Mouse (Mus musculus) myocyte (in vitro differentiated cells): ENCODE data around the gene Cobll1. TPM values are rescaled to one million over a fixed set of nuclear protein-coding genes. Genes with fewer than 3 reads are reported as not detected.

Source experiments
- H3K27me3 ChIP-seq: one replicate; pipeline ENCODE4 v1.6.1; 2011; ENCODE audit not compliant: control insufficient read depth, insufficient read depth, insufficient read length
- H3K36me3 ChIP-seq: one replicate; pipeline ENCODE4 v1.6.1; 2011; ENCODE audit not compliant: control insufficient read depth, insufficient read depth
- H3K4me2 ChIP-seq: one replicate; pipeline ENCODE4 v1.6.1; 2011; ENCODE audit warnings: low read depth, control low read depth
- H3K4me3 ChIP-seq: one replicate; pipeline ENCODE4 v1.5.1; 2011; ENCODE audit warnings: mild to moderate bottlenecking, control low read depth, moderate library complexity
- H3K79me2 ChIP-seq: one replicate; pipeline ENCODE4 v1.6.1; 2011; ENCODE audit not compliant: control insufficient read depth, insufficient read depth
- H3ac ChIP-seq: one replicate; pipeline ENCODE4 v1.6.1; 2011; ENCODE audit not compliant: control insufficient read depth, insufficient read length
- CEBPB ChIP-seq: IDR thresholded peaks from 2 replicates; pipeline ENCODE4 v1.6.1; 2011; ENCODE audit warnings: mild to moderate bottlenecking, moderate library complexity; ENCODE audit not compliant: poor library complexity, insufficient read depth, severe bottlenecking
- E2F4 ChIP-seq: IDR thresholded peaks from one replicate; pipeline ENCODE4 v1.6.1; 2011; ENCODE audit warnings: mild to moderate bottlenecking, control low read depth, moderate library complexity; ENCODE audit not compliant: insufficient read depth
- MAX ChIP-seq: IDR thresholded peaks from one replicate; pipeline ENCODE4 v1.6.1; 2011; ENCODE audit warnings: low read depth, mild to moderate bottlenecking, control low read depth
- MYOD1 ChIP-seq, 3 experiments: IDR thresholded peaks; one replicate each; pipeline ENCODE4 v1.6.1; 2011; ENCODE audit warnings: control low read depth in 2 of 3, low read depth in 2 of 3, mild to moderate bottlenecking in 2 of 3, moderate library complexity in 1 of 3; ENCODE audit not compliant: insufficient read length in 2 of 3, control insufficient read depth in 1 of 3
- MYOG ChIP-seq, 3 experiments: IDR thresholded peaks; one replicate each; pipeline ENCODE4 v1.6.1; 2011; ENCODE audit warnings: control low read depth in 2 of 3, low read depth in 2 of 3, mild to moderate bottlenecking in 2 of 3; ENCODE audit not compliant: insufficient read length in 2 of 3, control insufficient read depth in 1 of 3, insufficient read depth in 1 of 3
- POLR2A ChIP-seq: IDR thresholded peaks from one replicate; pipeline ENCODE4 v1.6.1; 2011; ENCODE audit warnings: low read depth, mild to moderate bottlenecking, control low read depth, moderate library complexity; ENCODE audit not compliant: insufficient read length
- POLR2AphosphoS2 ChIP-seq: IDR thresholded peaks from one replicate; pipeline ENCODE4 v1.6.1; 2011; ENCODE audit warnings: low read depth, control low read depth; ENCODE audit not compliant: insufficient read length
- REST ChIP-seq: IDR thresholded peaks from one replicate; pipeline ENCODE4 v1.6.1; 2011; ENCODE audit warnings: mild to moderate bottlenecking, control low read depth, moderate library complexity; ENCODE audit not compliant: insufficient read depth, insufficient read length
- SRF ChIP-seq: IDR thresholded peaks from one replicate; pipeline ENCODE4 v1.6.1; 2011; ENCODE audit warnings: low read depth; ENCODE audit not compliant: control insufficient read depth, insufficient read length
- TCF12 ChIP-seq: IDR thresholded peaks from one replicate; pipeline ENCODE4 v1.6.1; 2011; ENCODE audit warnings: mild to moderate bottlenecking, control low read depth; ENCODE audit not compliant: poor library complexity, insufficient read depth, severe bottlenecking
- TCF3 ChIP-seq: IDR thresholded peaks from one replicate; pipeline ENCODE4 v1.6.1; 2011; ENCODE audit warnings: low read depth, control low read depth; ENCODE audit not compliant: insufficient read length
- USF1 ChIP-seq: IDR thresholded peaks from one replicate; pipeline ENCODE4 v1.6.1; 2011; ENCODE audit warnings: low read depth, mild to moderate bottlenecking, control low read depth, moderate library complexity
- polyA plus RNA-seq: library from polyadenylated mRNA; unstranded; fragments of >200 nt; fragmentation: generic; extraction: Trizol; gene quantifications from one replicate; pipeline ENCODE4 v1.2.1, GENCODE M21; 2012; ENCODE audit warnings: missing spikeins

The Cobll1 gene
- polyA plus RNA-seq, 1 experiment, result 2.4 TPM

DNA sequence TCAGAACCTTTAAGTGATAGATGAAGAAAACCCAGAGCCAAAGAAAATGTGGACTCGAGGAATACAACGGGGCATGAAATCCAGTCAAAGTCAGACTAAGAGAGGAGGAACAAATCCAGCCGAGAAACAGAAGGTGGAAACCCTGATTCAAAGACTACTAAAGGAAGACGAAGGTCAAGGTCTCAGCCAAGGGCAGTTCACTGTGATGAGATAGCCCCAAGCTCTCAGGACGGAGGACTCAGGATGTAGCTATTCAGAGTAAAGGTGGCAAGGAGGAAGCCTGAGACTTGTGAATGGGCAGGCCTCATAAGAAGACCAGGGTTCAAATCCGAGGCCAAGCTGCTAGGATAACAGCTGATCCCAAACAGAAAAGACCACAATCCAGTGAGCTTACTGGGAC lies 90.3 kb downstream of the Cobll1 start:
- TF ChIP-seq MYOG (IDR thresholded peaks at IDR 0.05; ENCODE audit: control insufficient read depth in 1 of 3, insufficient read depth in 1 of 3, insufficient read length in 2 of 3, low read depth in 2 of 3), result no peak
- no peak for TF ChIP-seq MYOD1 (IDR thresholded peaks at IDR 0.05; ENCODE audit: control insufficient read depth in 1 of 3, insufficient read length in 2 of 3, low read depth in 2 of 3)
- no peak for TF ChIP-seq TCF12
- TF ChIP-seq SRF, result no peak
- no peak for TF ChIP-seq POLR2AphosphoS2
- no peaks in the 10 kb centered on the region for H3K79me2 ChIP-seq
- no peak overlapping the region for H3K4me2 ChIP-seq
- no peak overlapping the region for H3ac ChIP-seq
- no peaks in the 10 kb centered on the region for H3K27me3 ChIP-seq
- no peak overlapping the region for H3K4me3 ChIP-seq
- no peaks in the 10 kb centered on the region for H3K36me3 ChIP-seq

DNA sequence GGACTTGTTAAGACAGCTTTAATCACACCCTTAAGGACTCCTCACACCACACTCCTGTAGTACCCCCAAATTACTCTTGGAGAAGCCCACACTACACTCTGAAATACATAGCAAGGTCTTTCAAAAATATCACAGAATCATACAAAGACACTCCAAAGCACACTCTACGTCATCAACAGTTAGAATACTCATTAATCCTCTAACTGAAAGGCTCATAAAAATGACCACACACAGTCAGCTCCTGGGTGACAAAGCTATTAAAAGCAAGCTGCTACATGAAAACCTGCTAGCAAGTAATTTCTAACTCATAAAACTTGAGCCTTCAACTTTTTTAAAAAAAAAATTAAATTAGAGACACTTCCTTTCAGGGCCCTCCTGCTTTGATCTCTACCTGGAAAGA lies 91.8 kb downstream of the Cobll1 start:
- TF ChIP-seq REST (no peak), POLR2AphosphoS2 (no peak), TCF3 (no peak), MYOD1 (IDR thresholded peaks at IDR 0.05; ENCODE audit: control insufficient read depth in 1 of 3, insufficient read length in 2 of 3, low read depth in 2 of 3) (no peak), MYOG (IDR thresholded peaks at IDR 0.05; ENCODE audit: control insufficient read depth in 1 of 3, insufficient read depth in 1 of 3, insufficient read length in 2 of 3, low read depth in 2 of 3) (no peak), CEBPB (no peak), POLR2A (no peak), SRF (no peak), TCF12 (no peak), E2F4 (no peak), MAX (no peak), USF1 (no peak)
- no peak overlapping the region for H3K4me3 ChIP-seq
- no peak overlapping the region for H3K4me2 ChIP-seq
- no peaks in the 10 kb centered on the region for H3K36me3 ChIP-seq
- H3ac ChIP-seq, result no peak overlapping the region
- H3K79me2 ChIP-seq, result no peaks in the 10 kb centered on the region
- H3K27me3 ChIP-seq, result no peaks in the 10 kb centered on the region

DNA sequence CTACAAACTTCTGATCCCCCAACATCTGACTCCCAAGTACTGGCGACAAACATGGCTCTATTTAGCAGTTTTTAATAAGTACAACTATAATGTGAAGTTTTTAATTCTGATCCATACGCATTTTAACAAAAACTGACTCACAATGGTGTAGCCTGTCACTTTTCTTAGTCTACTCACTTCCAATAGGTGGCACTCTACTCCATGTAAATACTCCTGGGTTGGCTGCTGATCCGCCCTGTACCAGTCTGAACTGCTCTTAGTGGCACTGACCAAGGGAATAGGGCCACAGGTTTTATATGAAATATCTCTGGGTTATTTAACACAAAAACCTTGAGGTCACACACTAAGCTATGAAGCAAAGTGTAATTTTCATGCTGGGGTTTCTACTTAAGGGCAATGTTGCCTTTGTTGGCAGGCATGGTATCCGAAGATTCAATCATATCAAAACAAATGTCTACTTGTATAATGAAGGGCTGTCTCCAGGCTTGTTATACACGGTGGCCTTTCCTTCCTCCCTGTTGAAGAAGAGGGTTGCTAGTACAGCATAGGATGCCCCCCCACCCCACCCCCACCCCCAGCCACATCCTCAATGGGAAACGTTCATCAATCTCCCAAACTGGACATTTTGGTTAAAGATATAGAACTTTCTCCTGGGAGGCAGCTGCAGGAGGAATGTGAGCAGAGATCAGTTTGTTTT lies 93.6 kb downstream of the Cobll1 start:
- no peak for TF ChIP-seq MYOD1 (IDR thresholded peaks at IDR 0.05; ENCODE audit: control insufficient read depth in 1 of 3, insufficient read length in 2 of 3, low read depth in 2 of 3)
- no peak for TF ChIP-seq POLR2AphosphoS2
- TF ChIP-seq E2F4, result no peak
- H3K27me3 ChIP-seq, result no peaks in the 10 kb centered on the region
- H3K79me2 ChIP-seq, result no peaks in the 10 kb centered on the region
- H3K36me3 ChIP-seq, result no peaks in the 10 kb centered on the region
- no peak overlapping the region for H3K4me2 ChIP-seq
- H3K4me3 ChIP-seq, result no peak overlapping the region
- H3ac ChIP-seq, result no peak overlapping the region

DNA sequence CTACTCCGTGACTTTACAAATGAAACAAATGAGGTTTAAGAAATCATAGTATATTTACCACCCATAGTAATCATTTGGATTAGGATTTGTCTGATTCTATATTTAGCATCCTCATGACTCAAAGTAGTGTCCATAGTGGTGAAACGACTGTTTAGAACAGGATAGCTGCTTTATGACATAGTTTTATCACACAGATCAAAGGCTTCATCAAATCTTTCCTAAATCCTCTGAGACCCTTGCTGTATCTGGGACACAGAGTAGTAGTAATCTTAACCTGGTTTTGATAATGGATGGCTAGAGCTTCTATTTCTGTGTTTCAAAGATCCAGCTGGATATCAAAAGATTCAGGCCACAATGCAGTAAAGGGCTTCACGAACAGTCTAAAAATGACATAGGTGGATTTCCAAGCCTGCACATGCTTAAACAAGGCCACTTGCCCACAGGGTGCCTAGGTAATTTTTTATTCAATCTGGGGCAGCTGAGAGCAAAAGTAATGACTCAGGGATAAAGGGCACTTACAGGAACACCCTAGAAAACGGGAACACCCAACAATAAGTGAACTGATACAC lies 98.0 kb downstream of the Cobll1 start:
- Histone ChIP-seq H3K36me3 (no peaks in the 10 kb centered on the region), H3K4me2 (no peak overlapping the region), H3ac (no peak overlapping the region), H3K27me3 (no peaks in the 10 kb centered on the region), H3K79me2 (no peaks in the 10 kb centered on the region), H3K4me3 (no peak overlapping the region)
- TF ChIP-seq POLR2AphosphoS2 (no peak), E2F4 (no peak), USF1 (no peak), TCF3 (no peak), MYOG (IDR thresholded peaks at IDR 0.05; ENCODE audit: control insufficient read depth in 1 of 3, insufficient read depth in 1 of 3, insufficient read length in 2 of 3, low read depth in 2 of 3) (no peak), CEBPB (no peak), SRF (no peak), POLR2A (no peak), MAX (no peak), TCF12 (no peak), MYOD1 (IDR thresholded peaks at IDR 0.05; ENCODE audit: control insufficient read depth in 1 of 3, insufficient read length in 2 of 3, low read depth in 2 of 3) (no peak), REST (no peak)

DNA sequence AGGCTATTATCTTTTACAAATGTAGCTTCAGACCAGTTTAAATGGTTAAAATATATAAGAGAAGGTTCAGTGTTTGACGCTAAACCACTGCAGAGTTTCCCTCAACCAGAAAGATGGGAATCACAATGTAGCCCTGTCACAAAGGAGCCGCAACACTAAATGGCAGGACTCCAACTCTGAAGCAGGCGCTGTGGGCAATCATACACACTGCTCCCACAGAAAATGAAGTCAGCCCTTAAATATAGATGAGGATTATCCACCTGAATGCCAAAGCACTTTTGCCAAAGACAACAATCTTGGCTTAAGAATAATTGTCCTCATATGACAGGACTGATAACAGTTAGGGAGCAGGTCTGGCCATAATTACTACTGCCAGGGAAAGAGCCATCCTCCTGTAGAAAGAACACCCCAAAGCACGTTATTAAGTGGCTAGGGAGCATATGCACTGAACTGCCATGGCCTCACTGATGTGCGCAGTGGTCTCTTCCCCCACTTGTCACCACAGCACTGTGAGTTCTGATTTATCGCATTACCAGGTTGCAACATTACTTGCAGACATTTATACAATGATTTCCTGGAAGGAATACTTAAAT lies 98.8 kb downstream of the Cobll1 start:
- TF ChIP-seq POLR2A (no peak), CEBPB (no peak), E2F4 (no peak), REST (no peak), MYOD1 (IDR thresholded peaks at IDR 0.05; ENCODE audit: control insufficient read depth in 1 of 3, insufficient read length in 2 of 3, low read depth in 2 of 3) (no peak), TCF3 (no peak), MYOG (IDR thresholded peaks at IDR 0.05; ENCODE audit: control insufficient read depth in 1 of 3, insufficient read depth in 1 of 3, insufficient read length in 2 of 3, low read depth in 2 of 3) (no peak), SRF (no peak), MAX (no peak), TCF12 (no peak), POLR2AphosphoS2 (no peak), USF1 (no peak)
- Histone ChIP-seq H3K27me3 (no peaks in the 10 kb centered on the region), H3K4me3 (no peak overlapping the region), H3K4me2 (no peak overlapping the region), H3ac (no peak overlapping the region), H3K79me2 (no peaks in the 10 kb centered on the region), H3K36me3 (no peaks in the 10 kb centered on the region)
